Mouse (Mus musculus): ENCODE measurements around the gene Gm42906. TPM values are rescaled to one million over a fixed set of nuclear protein-coding genes. Genes with fewer than 3 reads are reported as not detected.
A peak's percentile ranks its signal among the peaks of the same experiment; 100 is the strongest.

The Gm42906 gene
- polyA plus RNA-seq, 1 experiment from 2014 or later, result not detected

GRCm38 (mm10) chr5:151125985-151126607, 301.9 kb downstream of the Gm42906 start:
- Histone ChIP-seq H3K9ac (replicated peaks) (no peak overlapping the region), H3K9me3 (ENCODE audit: low read length) (no peaks in the 10 kb centered on the region), H3K36me3 (replicated peaks; ENCODE audit: insufficient read depth, low read length) (no peaks in the 10 kb centered on the region), H3K27me3 (ENCODE audit: insufficient read depth, low read length) (no peaks in the 10 kb centered on the region), H3K4me1 (ENCODE audit: insufficient read depth) (no peaks in the 10 kb centered on the region), H3K4me3 (ENCODE audit: low read depth, low read length) (no peak overlapping the region), H3K27ac (ENCODE audit: low read depth) (no peak overlapping the region), H3K4me2 (ENCODE audit: low read depth, low read length) (no peak overlapping the region)
- no peak for TF ChIP-seq CTCF (IDR thresholded peaks at IDR 0.05; ENCODE audit: low read depth)
- no peak for TF ChIP-seq EP300 (IDR thresholded peaks at IDR 0.05; ENCODE audit: low read depth)
- DNase-seq (no peak), ATAC-seq (no peak)
- whole genome bisulfite sequencing (ENCODE audit: insufficient replicate concordance), result 68% methylated on average over 6 of the region's 6 CpGs

GRCm38 (mm10) chr5:151117846-151118245, 310.1 kb downstream of the Gm42906 start:
- ATAC-seq, result 0 out of 2 replicates have a peak, but pooled peaks have one; percentile 43
- H3K27me3 ChIP-seq (ENCODE audit: insufficient read depth, low read length), result no peaks in the 10 kb centered on the region
- no peak overlapping the region for H3K9ac ChIP-seq (replicated peaks)
- H3K36me3 ChIP-seq (replicated peaks; ENCODE audit: insufficient read depth, low read length), result no peaks in the 10 kb centered on the region
- H3K27ac ChIP-seq (ENCODE audit: low read depth), result no peak overlapping the region
- no peaks in the 10 kb centered on the region for H3K4me1 ChIP-seq (ENCODE audit: insufficient read depth)
- no peak overlapping the region for H3K4me3 ChIP-seq (ENCODE audit: low read depth, low read length)
- no peak overlapping the region for H3K4me2 ChIP-seq (ENCODE audit: low read depth, low read length)
- TF ChIP-seq CTCF (IDR thresholded peaks at IDR 0.05; ENCODE audit: low read depth) (no peak), EP300 (IDR thresholded peaks at IDR 0.05; ENCODE audit: low read depth) (no peak)
- DNase-seq, result no peak
- WGBS (ENCODE audit: insufficient replicate concordance), result 67% methylated on average over 2 of the region's 2 CpGs
- H3K9me3 ChIP-seq (ENCODE audit: low read length), result no peaks in the 10 kb centered on the region

- Histone ChIP-seq H3K9me3 (ENCODE audit: low read length) (no peaks in the 10 kb centered on the region), H3K36me3 (replicated peaks; ENCODE audit: insufficient read depth, low read length) (no peaks in the 10 kb centered on the region), H3K4me2 (ENCODE audit: low read depth, low read length) (no peak overlapping the region), H3K27me3 (ENCODE audit: insufficient read depth, low read length) (no peaks in the 10 kb centered on the region), H3K9ac (replicated peaks) (no peak overlapping the region), H3K27ac (ENCODE audit: low read depth) (no peak overlapping the region), H3K4me1 (ENCODE audit: insufficient read depth) (no peaks in the 10 kb centered on the region), H3K4me3 (ENCODE audit: low read depth, low read length) (no peak overlapping the region)
- 86% methylated on average over 5 of the region's 5 CpGs for WGBS (ENCODE audit: insufficient replicate concordance)
- no peak for ATAC-seq
- TF ChIP-seq CTCF (IDR thresholded peaks at IDR 0.05; ENCODE audit: low read depth) (no peak), EP300 (IDR thresholded peaks at IDR 0.05; ENCODE audit: low read depth) (no peak)
- DNase-seq, result no peak
Measured at GRCm38 (mm10) chr5:151116192-151116887, 311.6 kb downstream of the Gm42906 start.

- 76% methylated on average over 9 of the region's 9 CpGs for WGBS (ENCODE audit: insufficient replicate concordance)
- Histone ChIP-seq H3K4me3 (ENCODE audit: low read depth, low read length) (no peak overlapping the region), H3K4me1 (ENCODE audit: insufficient read depth) (0 out of 2 replicates have a peak, but pooled peaks cover 2% of the 10 kb centered on the region), H3K9me3 (ENCODE audit: low read length) (no peaks in the 10 kb centered on the region), H3K4me2 (ENCODE audit: low read depth, low read length) (no peak overlapping the region), H3K36me3 (replicated peaks; ENCODE audit: insufficient read depth, low read length) (no peaks in the 10 kb centered on the region), H3K27me3 (ENCODE audit: insufficient read depth, low read length) (no peaks in the 10 kb centered on the region), H3K27ac (ENCODE audit: low read depth) (no peak overlapping the region), H3K9ac (replicated peaks) (no peak overlapping the region)
- TF ChIP-seq CTCF (IDR thresholded peaks at IDR 0.05; ENCODE audit: low read depth) (no peak), EP300 (IDR thresholded peaks at IDR 0.05; ENCODE audit: low read depth) (no peak)
- no peak for ATAC-seq
- DNase-seq, result no peak
Measured at GRCm38 (mm10) chr5:151112743-151113142, 315.2 kb downstream of the Gm42906 start.

GRCm38 (mm10) chr5:151111080-151111871, 316.7 kb downstream of the Gm42906 start:
- H3K9me3 ChIP-seq (ENCODE audit: low read length), result no peaks in the 10 kb centered on the region
- H3K27ac ChIP-seq (ENCODE audit: low read depth), result no peak overlapping the region
- H3K36me3 ChIP-seq (replicated peaks; ENCODE audit: insufficient read depth, low read length), result no peaks in the 10 kb centered on the region
- 0 out of 2 replicates have a peak, but pooled peaks cover 2% of the 10 kb centered on the region for H3K4me1 ChIP-seq (ENCODE audit: insufficient read depth)
- H3K27me3 ChIP-seq (ENCODE audit: insufficient read depth, low read length), result no peaks in the 10 kb centered on the region
- 77% methylated on average over 7 of the region's 7 CpGs for WGBS (ENCODE audit: insufficient replicate concordance)
- H3K9ac ChIP-seq (replicated peaks), result no peak overlapping the region
- H3K4me2 ChIP-seq (ENCODE audit: low read depth, low read length), result no peak overlapping the region
- no peak overlapping the region for H3K4me3 ChIP-seq (ENCODE audit: low read depth, low read length)
- DNase-seq (no peak), ATAC-seq (no peak)
- no peak for TF ChIP-seq EP300 (IDR thresholded peaks at IDR 0.05; ENCODE audit: low read depth)

GRCm38 (mm10) chr5:151110461-151110908, 317.5 kb downstream of the Gm42906 start:
- no peak overlapping the region for H3K27ac ChIP-seq (ENCODE audit: low read depth)
- no peak overlapping the region for H3K9ac ChIP-seq (replicated peaks)
- no peak overlapping the region for H3K4me3 ChIP-seq (ENCODE audit: low read depth, low read length)
- no peak for DNase-seq
- no peak for TF ChIP-seq EP300 (IDR thresholded peaks at IDR 0.05; ENCODE audit: low read depth)
- no peak for TF ChIP-seq CTCF (IDR thresholded peaks at IDR 0.05; ENCODE audit: low read depth)
- no peaks in the 10 kb centered on the region for H3K36me3 ChIP-seq (replicated peaks; ENCODE audit: insufficient read depth, low read length)
- ATAC-seq, result no peak
- 0 out of 2 replicates have a peak, but pooled peaks cover 2% of the 10 kb centered on the region for H3K4me1 ChIP-seq (ENCODE audit: insufficient read depth)
- H3K4me2 ChIP-seq (ENCODE audit: low read depth, low read length), result no peak overlapping the region
- no peaks in the 10 kb centered on the region for H3K27me3 ChIP-seq (ENCODE audit: insufficient read depth, low read length)
- WGBS (ENCODE audit: insufficient replicate concordance), result 61% methylated on average over 6 of the region's 6 CpGs
- H3K9me3 ChIP-seq (ENCODE audit: low read length), result no peaks in the 10 kb centered on the region

All from liver, postnatal 0 days (tissue).